Mouse (Mus musculus) layer of hippocampus, adult 18-20 months (tissue): ENCODE results near the gene Tpp2. TPM values are rescaled to one million over a fixed set of nuclear protein-coding genes. Genes with fewer than 3 reads are reported as not detected.
A peak's percentile ranks its signal among the peaks of the same experiment; 100 is the strongest.
"Not testable (repeated sequence)": the region's sequence is repeated elsewhere in the genome, so short reads cannot be mapped to it uniquely, and the experiment has no call there.

Experiments used
- DNase-seq, 2 experiments: peaks; one replicate each; pipeline ENCODE4 v3.0.0; 2022; ENCODE audit warnings: low spot score in 2 of 2
- microRNA-seq, 2 experiments: library from miRNA; unstranded; fragments of <30 nt; microRNA quantifications; one replicate each; pipeline ENCODE4 v1.2.0; 2021
- total RNA-seq, 2 experiments: library from RNA; stranded (reverse); gene quantifications; 2 replicates each; pipeline ENCODE4 v1.2.3; 2021

The Tpp2 gene
- total RNA-seq, 2 experiments from 2014 or later: 44.9 to 46.4 TPM

- DNase-seq: no peak
Measured at GRCm38 (mm10) chr1:44015556-44015955, 82.1 kb downstream of the Tpp2 start.

- DNase-seq: no peak
Measured at GRCm38 (mm10) chr1:44019934-44020333, 86.5 kb downstream of the Tpp2 start, which contains the start of gene Mettl21c. Gene Mettl21c (minus strand): TSS chr1:44020034.

- DNase-seq: no peak
Measured at GRCm38 (mm10) chr1:44022656-44023055, 89.2 kb downstream of the Tpp2 start.

- no peak for DNase-seq
Measured at GRCm38 (mm10) chr1:44027651-44028050, 94.2 kb downstream of the Tpp2 start.

GRCm38 (mm10) chr1:44032213-44032612 is 98.8 kb downstream of the Tpp2 start:
- DNase-seq: no peak

- DNase-seq: no peak
Measured at GRCm38 (mm10) chr1:44032948-44033347, 99.5 kb downstream of the Tpp2 start.

GRCm38 (mm10) chr1:44041797-44042554 is 108.5 kb downstream of the Tpp2 start:
- peak; percentile 19 to 76 for DNase-seq

GRCm38 (mm10) chr1:44042555-44042915 is 109.1 kb downstream of the Tpp2 start:
- no peak for DNase-seq

- not testable (repeated sequence) for DNase-seq
Measured at GRCm38 (mm10) chr1:44045689-44046088, 112.2 kb downstream of the Tpp2 start.

GRCm38 (mm10) chr1:44046556-44046955 is 113.1 kb downstream of the Tpp2 start:
- DNase-seq: no peak

Small RNA genes within 50 kb of the gene (microRNA-seq; reads per million reads assigned to microRNA genes)
- gene Gm24180: 0 reads per million in 2 experiments

Other genes with a start within 250 kb of the Tpp2 start
- gene 1500015O10Rik, start 203.0 kb upstream of the Tpp2 start, total RNA-seq: 1 to 10 TPM in 1 of 2 experiments, under 1 TPM in 1; 0.63 to 7.3 TPM
- gene Uxs1, start 105.8 kb upstream of the Tpp2 start, total RNA-seq: 10 to 100 TPM; 46.6 to 51.1 TPM
- not detected for gene Mettl21c, start 86.4 kb downstream of the Tpp2 start, total RNA-seq
- gene Gm8251, start 128.3 kb downstream of the Tpp2 start, total RNA-seq: not detected
- gene Tex30, start 168.8 kb downstream of the Tpp2 start, total RNA-seq: 1 to 10 TPM; 7.5 to 9.9 TPM
- 10 to 100 TPM in 1 of 2 experiments, 1 to 10 TPM in 1; 9.5 to 10.3 TPM for gene Kdelc1, start 185.2 kb downstream of the Tpp2 start, total RNA-seq
- 10 to 100 TPM; 33.9 to 38.2 TPM for gene Bivm, start 185.3 kb downstream of the Tpp2 start, total RNA-seq
- 10 to 100 TPM; 17.5 to 19.7 TPM for gene Ercc5, start 214.1 kb downstream of the Tpp2 start, total RNA-seq